10 mouse cellular contexts compared by ENCODE assay signal in genomic region chr7:98437629-98438028, GRCm38 (mm10). TPM values are rescaled to one million over a fixed set of nuclear protein-coding genes. Genes with fewer than 3 reads are reported as not detected.
DNase-seq lines count a peak whose midpoint lies in the region; ATAC-seq and TF ChIP-seq lines count a peak whose summit lies in the region.
"Had no signal": no experiment of that assay in that cellular context is flagged by ENCODE, and none has a peak within 500 bp of the region (broad histone marks: within the 10 kb centered on the region; RNA-seq: fewer than 3 reads in every experiment).

No protein-coding gene starts in this region.

- dilution Hi-C loops in CH12.LX (cut with MboI; ENCODE audit: extremely low pct_ligation_motif_present, extremely low pct_unique_long_range_greater_than_20kb, low sequenced_read_pairs) = no loop called here

- H3K9ac ChIP-seq in hindbrain, embryonic 14.5 days = no peak overlapping the region
- H3K9ac ChIP-seq in hindbrain, embryonic 13.5 days = no peak overlapping the region
- H3K9ac ChIP-seq in CH12.LX (ENCODE audit: insufficient read depth, low read depth) = no peak overlapping the region
- H3K9ac ChIP-seq: liver, embryonic 15.5 days had no signal

- peak; percentile 79 to 95 for TF ChIP-seq CTCF in CH12.LX (conservative IDR thresholded peaks at IDR 0.05 in 1 of 2, IDR thresholded peaks at IDR 0.05 in 1 of 2; ENCODE audit: low read depth in 2 of 2, low read length in 2 of 2)

- no peak overlapping the region for H3K27ac ChIP-seq in hindbrain, embryonic 14.5 days
- H3K27ac ChIP-seq in hindbrain, embryonic 13.5 days = no peak overlapping the region
- H3K27ac ChIP-seq in CH12.LX (ENCODE audit: insufficient read depth, low read depth) = no peak overlapping the region
- no peak overlapping the region for H3K27ac ChIP-seq in limb, embryonic 10.5 days
- H3K27ac ChIP-seq: liver, embryonic 15.5 days had no signal

- no peaks in the 10 kb centered on the region for H3K9me3 ChIP-seq in hindbrain, embryonic 14.5 days (ENCODE audit: control insufficient read depth, low read length)
- no peaks in the 10 kb centered on the region for H3K9me3 ChIP-seq in hindbrain, embryonic 13.5 days
- H3K9me3 ChIP-seq in CH12.LX (replicated peaks; ENCODE audit: low read length) = no peaks in the 10 kb centered on the region
- no peaks in the 10 kb centered on the region for H3K9me3 ChIP-seq in limb, embryonic 10.5 days (replicated peaks)
- H3K9me3 ChIP-seq: liver, embryonic 15.5 days had no signal

- TF ChIP-seq POLR2A in CH12.LX (IDR thresholded peaks at IDR 0.05; ENCODE audit: low read depth, low read length) = no peak

- no peak overlapping the region for H3K4me3 ChIP-seq in hindbrain, embryonic 14.5 days (replicated peaks; ENCODE audit: low read length)
- no peak overlapping the region for H3K4me3 ChIP-seq in hindbrain, embryonic 13.5 days
- H3K4me3 ChIP-seq in CH12.LX (replicated peaks in 1 of 3; ENCODE audit: low read depth in 2 of 3, low read length in 2 of 3, poor library complexity in 1 of 3) = no peak overlapping the region
- H3K4me3 ChIP-seq in limb, embryonic 10.5 days = no peak overlapping the region
- H3K4me3 ChIP-seq: liver, embryonic 15.5 days had no signal

- H3K27me3 ChIP-seq in hindbrain, embryonic 14.5 days (ENCODE audit: control insufficient read depth, insufficient read depth, low read length) = no peaks in the 10 kb centered on the region
- H3K27me3 ChIP-seq in hindbrain, embryonic 13.5 days = 0 out of 2 replicates have a peak, but pooled peaks cover 4% of the 10 kb centered on the region
- peaks cover 9% of the 10 kb centered on the region for H3K27me3 ChIP-seq in CH12.LX (replicated peaks)
- no peaks in the 10 kb centered on the region for H3K27me3 ChIP-seq in limb, embryonic 10.5 days (ENCODE audit: low read depth, poor library complexity, severe bottlenecking)
- H3K27me3 ChIP-seq: liver, embryonic 15.5 days had no signal

- DNase-seq in hindbrain, embryonic 14.5 days (ENCODE audit: low spot score) = peak; percentile 67
- DNase-seq in 3T3-L1 (ENCODE audit: low read depth, low spot score) (peak; percentile 15), CH12.LX (ENCODE audit: extremely low read depth) (peak; percentile 61), adipocyte (ENCODE audit: low spot score) (no peak)
- DNase-seq in cerebellum, adult 8-10 months = peak; percentile 25
- DNase-seq in limb, embryonic 10.5 days (ENCODE audit: low spot score) = peak; percentile 66
- peak; percentile 71 for DNase-seq in testis, postnatal 10 days (ENCODE audit: low spot score)

- no peak for TF ChIP-seq EP300 in CH12.LX (IDR thresholded peaks at IDR 0.05; ENCODE audit: low read length)

- H3K36me3 ChIP-seq in hindbrain, embryonic 14.5 days (replicated peaks; ENCODE audit: control insufficient read depth, insufficient read depth) = no peaks in the 10 kb centered on the region
- no peaks in the 10 kb centered on the region for H3K36me3 ChIP-seq in hindbrain, embryonic 13.5 days
- H3K36me3 ChIP-seq in CH12.LX (replicated peaks in 1 of 2; ENCODE audit: control insufficient read depth in 1 of 2, insufficient read depth in 1 of 2, low read length in 1 of 2) = no peaks in the 10 kb centered on the region
- no peaks in the 10 kb centered on the region for H3K36me3 ChIP-seq in limb, embryonic 10.5 days
- H3K36me3 ChIP-seq: liver, embryonic 15.5 days had no signal

- ATAC-seq in hindbrain, embryonic 14.5 days (ENCODE audit: low FRiP score) = no peak
- ATAC-seq in hindbrain, embryonic 13.5 days (ENCODE audit: low FRiP score) = no peak

- no peaks in the 10 kb centered on the region for H3K4me1 ChIP-seq in hindbrain, embryonic 14.5 days (replicated peaks; ENCODE audit: control insufficient read depth, insufficient read depth, low read length)
- 0 out of 2 replicates have a peak, but pooled peaks cover 3% of the 10 kb centered on the region for H3K4me1 ChIP-seq in hindbrain, embryonic 13.5 days (replicated peaks)
- no peaks in the 10 kb centered on the region for H3K4me1 ChIP-seq in CH12.LX (ENCODE audit: control insufficient read depth in 1 of 2, insufficient read depth in 2 of 2)
- no peaks in the 10 kb centered on the region for H3K4me1 ChIP-seq in limb, embryonic 10.5 days
- H3K4me1 ChIP-seq: liver, embryonic 15.5 days had no signal

- H3K79me2 ChIP-seq in CH12.LX (replicated peaks; ENCODE audit: control insufficient read depth, extremely low read depth, insufficient read depth, poor library complexity, severe bottlenecking) = no peaks in the 10 kb centered on the region

- TF ChIP-seq RAD21 in CH12.LX (IDR thresholded peaks at IDR 0.05; ENCODE audit: low read depth, low read length) = peak; percentile 62

- no peak overlapping the region for H3K4me2 ChIP-seq in hindbrain, embryonic 14.5 days (replicated peaks)
- no peak overlapping the region for H3K4me2 ChIP-seq in hindbrain, embryonic 13.5 days
- no peak overlapping the region for H3K4me2 ChIP-seq in CH12.LX (ENCODE audit: insufficient read depth, low read depth, poor library complexity, severe bottlenecking)
- H3K4me2 ChIP-seq: liver, embryonic 15.5 days had no signal

- 33% methylated on average over 9 of the region's 9 CpGs for WGBS in hindbrain, embryonic 14.5 days
- WGBS in hindbrain, embryonic 13.5 days = 40% methylated on average over 9 of the region's 9 CpGs
- WGBS in limb, embryonic 10.5 days = 35% methylated on average over 9 of the region's 9 CpGs

- in situ Hi-C loops in CH12.LX (cut with MboI; ENCODE audit: low pct_ligation_motif_present, low pct_unique_long_range_greater_than_20kb, low sequenced_read_pairs) = loop anchor here (25.0 kb wide), 1 partner anchor 275 kb away; no protein-coding TSS in a partner anchor

TF ChIP-seq in CH12.LX, 34 proteins besides CTCF, POLR2A, EP300 and RAD21:
- TF ChIP-seq TBP (conservative IDR thresholded peaks at IDR 0.05; ENCODE audit: low read depth, low read length) (no peak), ZKSCAN1 (IDR thresholded peaks at IDR 0.05; ENCODE audit: borderline replicate concordance, low read depth, low read length) (no peak), BHLHE40 (IDR thresholded peaks at IDR 0.05; ENCODE audit: low read depth, low read length) (no peak), CHD2 (IDR thresholded peaks at IDR 0.05; ENCODE audit: low read length) (no peak), SMC3 (IDR thresholded peaks at IDR 0.05; ENCODE audit: low read depth, low read length) (peak; percentile 70)

RNA-seq across cellular contexts. Expression of gene Gucy2d, which starts 2.6 kb away (rescaled TPM):
- 0.19 and 0.39 TPM in 2 replicates for polyA plus RNA-seq in hindbrain, embryonic 14.5 days (2014; fragmentation: Nextera tagmentation; extraction: Ambion mirVana)
- polyA plus RNA-seq in hindbrain, embryonic 13.5 days (2015; fragmentation: Nextera tagmentation; extraction: Ambion mirVana) = 0.10 TPM in 1 of 2 replicates, not detected in the other
- total RNA-seq in CH12.LX (2012; rRNA removed) (not detected in 2 replicates), CH12.LX (2014; rRNA removed) (not detected in 2 replicates)
- not detected in 2 replicates for polyA plus RNA-seq in CH12.LX (2012; ENCODE audit: insufficient read length, low read depth)
- 0.05 TPM in 1 of 2 replicates, not detected in the other for polyA plus RNA-seq in limb, embryonic 10.5 days (2016; fragmentation: Nextera tagmentation; extraction: Ambion mirVana)
- polyA plus RNA-seq: frontal cortex, adult 2 months; liver, embryonic 15.5 days had no signal

RNA-seq across cellular contexts. Expression of gene Lrrc32, which starts 51.5 kb away (rescaled TPM):
- polyA plus RNA-seq in hindbrain, embryonic 14.5 days (2014; fragmentation: Nextera tagmentation; extraction: Ambion mirVana) = 5.1 and 7.2 TPM in 2 replicates
- polyA plus RNA-seq in hindbrain, embryonic 13.5 days (2015; fragmentation: Nextera tagmentation; extraction: Ambion mirVana) = 3.1 and 3.9 TPM in 2 replicates
- 5.3 and 5.4 TPM in 2 replicates for total RNA-seq in CH12.LX (2012; rRNA removed)
- 1.6 and 2.3 TPM in 2 replicates for total RNA-seq in CH12.LX (2014; rRNA removed)
- polyA plus RNA-seq in CH12.LX (2012; ENCODE audit: insufficient read length, low read depth) = 18.0 and 23.7 TPM in 2 replicates
- 2.8 and 3.6 TPM in 2 replicates for polyA plus RNA-seq in limb, embryonic 10.5 days (2016; fragmentation: Nextera tagmentation; extraction: Ambion mirVana)
